Mouse (Mus musculus) adrenal gland (tissue): ENCODE data around the gene Cap2.

Source experiments
- intact Hi-C: fragments of 180-260 bp; cut with DNase I; formaldehyde crosslinking; loops from one replicate; pipeline ENCODE4 v1.15.1; 2025

Cap2 gene

GRCm38 (mm10) chr13:46683370-46683769 lies 181.7 kb downstream of the Cap2 start:
- intact Hi-C loops = no loop called here

DNA sequence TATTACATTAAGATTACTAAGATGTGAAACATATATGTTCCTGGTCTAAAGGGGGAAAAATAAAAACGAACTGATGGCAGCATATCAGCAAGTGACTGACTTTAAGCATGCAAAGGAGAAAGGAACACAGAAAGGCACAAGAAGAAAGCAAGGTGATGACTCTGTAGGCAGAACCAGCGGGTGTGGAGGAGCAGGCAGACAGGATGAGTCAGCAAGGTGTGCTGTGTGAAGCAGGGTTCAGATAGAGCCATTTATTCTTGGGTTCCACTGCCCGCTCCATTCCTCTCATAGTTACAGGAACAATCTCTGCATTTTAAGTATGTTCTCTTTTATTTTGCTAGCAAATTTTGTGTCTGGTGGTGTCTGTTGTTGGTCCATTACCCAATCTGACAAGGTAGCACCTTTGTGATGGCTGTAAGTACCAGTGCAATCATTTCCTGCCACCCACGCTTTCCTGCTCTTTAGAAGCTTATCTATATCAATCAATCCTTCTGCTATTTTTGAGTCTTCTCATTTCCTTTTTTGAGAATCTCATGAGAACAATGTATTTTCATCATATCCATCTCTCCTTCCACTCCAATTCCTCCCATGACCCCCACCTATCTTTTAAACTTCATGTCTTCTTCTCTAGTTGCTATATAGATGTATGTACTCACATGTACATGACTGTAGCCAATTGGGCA lies 189.1 kb downstream of the Cap2 start:
- intact Hi-C loops = no loop called here

GRCm38 (mm10) chr13:46695296-46695908 lies 193.8 kb downstream of the Cap2 start:
- intact Hi-C loops = no loop called here

DNA sequence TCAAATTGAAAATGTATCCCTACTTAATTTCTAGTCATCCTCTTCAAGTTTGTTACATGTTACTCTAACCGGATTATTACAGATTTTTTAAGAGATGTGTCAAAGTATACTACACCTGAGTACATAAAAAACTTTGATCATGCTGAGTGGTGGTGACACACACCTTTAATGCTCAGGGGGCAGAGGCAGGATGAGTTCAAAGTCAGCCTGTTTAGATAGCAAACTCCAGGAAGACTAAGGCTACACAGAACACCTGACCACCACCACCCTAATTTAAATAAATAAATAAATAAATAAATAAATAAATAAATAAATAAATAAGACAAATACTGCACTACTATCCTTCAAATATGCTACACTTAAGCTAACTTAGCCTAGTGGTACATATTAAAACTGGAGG lies 194.3 kb downstream of the Cap2 start:
- intact Hi-C loops = no loop called here

GRCm38 (mm10) chr13:46696788-46697187 lies 195.1 kb downstream of the Cap2 start:
- intact Hi-C loops = no loop called here

DNA sequence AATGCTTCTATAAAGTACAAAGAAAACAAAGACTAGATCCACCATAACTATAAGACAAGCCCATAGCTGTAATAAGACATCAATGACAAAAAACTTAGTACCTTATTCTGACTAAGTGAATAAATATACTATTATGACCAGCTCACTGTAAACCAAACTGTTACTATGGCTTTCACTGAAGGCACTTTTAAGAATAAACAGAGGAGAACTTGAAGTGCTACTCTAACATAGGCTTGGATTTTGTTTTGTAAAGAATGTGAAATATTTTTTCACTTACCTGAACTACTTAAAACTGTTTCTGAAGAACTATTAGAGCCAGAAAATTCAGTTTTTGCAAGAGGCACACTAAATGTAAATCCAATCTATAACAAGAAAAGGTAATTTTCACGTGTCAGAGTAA lies 197.7 kb downstream of the Cap2 start:
- intact Hi-C loops = no loop called here
